Mouse (Mus musculus): ENCODE data around the gene Ifna2.

DNA sequence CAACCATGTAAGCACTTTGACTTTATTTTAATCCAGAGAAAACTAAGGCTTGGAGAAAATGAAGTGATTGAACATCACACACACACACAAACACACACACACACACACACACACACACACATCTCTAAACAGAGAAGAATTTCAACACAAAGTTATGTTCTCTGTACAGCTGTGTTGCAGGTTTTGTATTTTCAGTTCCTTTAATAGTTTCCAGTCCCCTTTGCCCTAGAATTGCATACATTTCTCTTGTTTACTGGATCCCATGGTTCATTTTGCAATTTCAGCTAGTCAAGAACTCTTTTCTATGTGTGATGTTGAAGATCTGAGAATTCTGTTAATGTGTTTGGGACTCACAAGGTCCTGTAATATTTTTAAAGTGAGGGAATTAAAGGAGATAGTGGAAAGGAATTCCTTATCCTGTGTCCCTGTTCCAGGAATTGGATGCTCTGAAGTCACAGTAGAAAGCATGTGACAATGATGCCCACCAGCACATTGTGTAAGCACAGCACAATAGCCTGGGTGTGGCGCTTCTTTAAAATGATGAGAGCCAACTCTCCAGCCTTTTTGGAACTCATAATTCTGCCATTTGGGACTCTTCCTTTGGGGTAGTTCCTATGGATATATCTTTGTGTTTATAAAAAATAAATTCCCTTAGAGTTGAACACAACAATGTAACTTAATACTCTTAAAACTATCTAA lies 23.6 kb upstream of the Ifna2 start:
- no peak for TF ChIP-seq CTCF (IDR thresholded peaks at IDR 0.05)
- peak; percentile 45; the same call in 1 of the 2 replicates for TF ChIP-seq EP300 (IDR thresholded peaks at IDR 0.05)

Measured in lung, postnatal 0 days (tissue).